Mouse (Mus musculus) brain, embryonic 18.5 days (tissue): ENCODE measurements at regions not wholly inside any gene's neighbourhood (a gene's known extent, or its start where the extent isn't known, plus 50 kb on each side); places are given as distances from the start of the nearest gene placed in this dataset.

Experiments used
- DNase-seq: peaks from one replicate; pipeline ENCODE4 v3.0.0-alpha.2; 2012; ENCODE audit warnings: low read depth, low spot score

DNA sequence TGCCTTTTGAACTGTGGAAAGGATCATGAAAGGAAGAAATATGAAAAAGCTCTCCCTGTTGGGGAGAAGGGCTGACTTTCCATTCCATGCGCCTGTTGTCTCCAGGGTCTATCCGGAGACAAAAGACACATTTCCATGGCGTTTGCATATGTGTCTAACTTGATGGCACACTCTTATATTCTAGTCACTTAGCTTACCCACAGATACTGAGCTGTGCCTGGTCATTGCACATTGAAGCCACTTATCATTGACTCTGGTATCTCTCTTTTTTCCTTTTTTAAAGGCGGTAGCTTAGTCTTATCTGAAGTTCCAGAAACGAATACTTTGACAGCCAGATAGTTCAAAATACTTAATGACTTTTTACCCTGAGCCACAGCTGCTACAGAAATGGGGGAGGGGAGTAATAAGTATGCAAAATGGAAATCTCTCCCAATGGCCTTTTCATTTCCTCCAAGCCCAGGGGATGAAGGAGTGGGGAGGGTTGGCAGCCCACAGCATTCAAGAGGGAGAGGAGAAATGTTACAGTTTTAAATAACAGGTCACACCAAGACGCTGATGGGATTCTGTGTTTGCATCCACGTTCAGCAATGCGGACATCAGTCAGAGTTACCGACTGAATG is 137.9 kb upstream of the Slc35f3 start:
- no peak for DNase-seq

DNA sequence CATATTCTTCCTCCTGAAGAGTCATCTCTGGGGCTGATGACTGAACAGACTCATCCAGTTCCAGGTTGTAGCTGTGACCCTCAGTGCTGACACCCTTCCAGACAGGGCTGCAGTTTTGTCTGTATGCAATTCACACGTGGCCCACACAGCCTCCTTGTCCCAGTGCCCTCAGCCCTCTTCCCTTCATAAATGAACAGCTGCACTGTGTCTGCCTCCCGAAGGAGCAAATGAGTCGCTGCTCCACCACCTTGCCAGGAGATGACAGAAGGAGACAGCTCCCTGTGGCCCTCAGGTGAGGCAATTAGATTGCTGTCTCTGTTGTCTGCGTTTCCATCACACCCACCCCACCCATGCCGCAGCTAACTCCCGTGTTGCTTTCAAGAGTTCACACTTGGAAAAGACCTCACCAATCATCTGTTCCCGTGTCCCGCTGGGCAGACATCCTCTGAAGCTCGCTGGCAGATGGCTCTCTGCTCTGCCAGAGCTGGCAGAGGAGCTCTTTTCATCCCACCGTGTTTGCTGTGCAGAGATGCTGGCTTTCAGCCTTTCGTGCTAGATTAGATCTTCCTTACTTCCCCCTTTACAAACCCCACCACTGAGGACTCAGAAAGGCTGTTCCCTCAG is 135.5 kb upstream of the Slc35f3 start:
- DNase-seq = peak; percentile 16

DNA sequence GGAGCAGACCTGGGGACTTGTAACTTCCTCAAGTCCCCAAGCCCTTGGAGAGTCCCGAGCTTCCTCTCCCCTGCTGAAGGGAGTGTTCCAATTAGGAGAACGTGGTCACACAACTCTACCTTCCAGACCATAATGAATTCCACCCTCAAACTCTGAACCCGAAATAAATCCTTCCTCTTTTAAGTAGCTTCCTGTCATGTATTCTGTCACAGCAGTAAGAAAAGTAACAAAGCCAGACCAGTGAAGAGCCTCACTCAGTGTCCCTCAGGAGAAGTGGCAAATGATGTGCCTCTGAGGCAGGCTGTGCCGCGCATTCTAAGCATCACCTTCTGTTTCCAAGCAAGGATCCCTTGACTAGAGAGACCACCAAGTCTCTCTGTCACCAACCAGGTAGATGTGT is 134.4 kb upstream of the Slc35f3 start:
- no peak for DNase-seq

DNA sequence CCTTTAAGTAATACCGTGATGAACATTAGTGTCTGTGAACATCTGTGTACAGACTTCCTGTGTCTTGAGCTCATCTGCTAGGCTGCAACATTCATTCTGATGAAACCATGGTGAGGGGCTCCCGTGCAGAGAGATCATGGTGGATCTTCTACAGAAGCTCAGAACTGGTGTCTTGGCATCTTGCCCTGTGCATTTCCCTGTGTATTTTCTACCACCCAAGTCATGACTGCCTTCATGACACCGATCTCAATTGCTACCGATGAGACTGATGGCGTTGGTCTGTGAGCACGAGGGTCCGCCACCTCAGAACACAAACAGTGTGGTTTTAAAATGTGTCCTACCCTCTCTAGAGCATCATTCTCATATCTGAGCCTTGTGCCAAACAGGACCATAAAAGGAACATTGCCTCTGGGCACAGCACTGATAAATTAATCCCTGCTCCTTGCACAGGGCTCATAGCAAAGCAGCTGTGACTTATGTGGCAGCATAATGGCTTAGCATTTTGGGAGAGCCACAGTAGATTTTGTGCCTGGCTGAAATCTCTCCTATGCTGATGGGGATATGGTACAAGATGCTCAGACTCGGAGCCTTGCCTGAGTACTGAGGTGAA is 132.8 kb upstream of the Slc35f3 start:
- no peak for DNase-seq

GRCm38 (mm10) chr8:126166394-126166793 is 132.0 kb upstream of the Slc35f3 start:
- no peak for DNase-seq

DNA sequence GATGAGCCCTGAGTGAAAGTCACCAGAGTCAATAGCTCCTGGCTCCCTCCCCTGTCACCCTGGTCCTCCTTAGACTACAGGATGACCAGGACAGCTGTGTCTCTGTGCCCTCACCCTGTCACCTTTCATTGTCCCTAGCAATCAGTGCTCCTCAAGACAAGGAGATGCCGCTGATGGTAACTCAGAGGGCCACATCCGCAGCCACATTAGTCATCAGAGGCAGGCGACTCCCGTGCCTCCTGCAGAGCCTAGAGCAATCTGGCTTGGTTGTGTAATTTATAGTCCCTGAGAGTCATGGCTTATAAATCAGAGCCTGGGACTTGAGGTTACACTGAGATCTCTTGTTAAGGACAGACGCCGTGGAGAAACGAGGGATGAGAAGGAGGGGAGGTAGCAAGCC is 123.9 kb upstream of the Slc35f3 start:
- DNase-seq = no peak

DNA sequence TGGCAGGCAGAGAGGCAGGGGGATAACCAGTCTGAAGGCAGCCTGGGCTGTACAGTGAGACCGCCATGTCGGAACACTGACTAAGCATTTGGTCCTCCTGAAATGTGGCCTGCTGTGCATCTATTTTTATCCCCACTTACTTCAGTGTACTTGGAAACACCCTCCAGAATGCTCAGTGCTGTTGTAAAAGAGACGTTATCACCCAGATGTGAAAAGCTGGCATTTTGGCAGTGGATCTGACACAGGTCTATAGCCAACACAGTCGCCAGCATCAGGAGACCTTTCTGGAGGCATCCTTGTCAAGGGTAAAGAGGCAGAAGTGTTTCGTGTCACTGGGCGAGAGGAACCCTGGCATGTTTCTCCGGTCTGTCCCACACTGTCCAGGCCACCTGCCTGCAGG is 122.1 kb upstream of the Slc35f3 start:
- DNase-seq = no peak

GRCm38 (mm10) chr8:126177855-126178254 is 120.5 kb upstream of the Slc35f3 start:
- DNase-seq = no peak

- no peak for DNase-seq
Observed at GRCm38 (mm10) chr8:126188741-126189285, 109.5 kb upstream of the Slc35f3 start.

DNA sequence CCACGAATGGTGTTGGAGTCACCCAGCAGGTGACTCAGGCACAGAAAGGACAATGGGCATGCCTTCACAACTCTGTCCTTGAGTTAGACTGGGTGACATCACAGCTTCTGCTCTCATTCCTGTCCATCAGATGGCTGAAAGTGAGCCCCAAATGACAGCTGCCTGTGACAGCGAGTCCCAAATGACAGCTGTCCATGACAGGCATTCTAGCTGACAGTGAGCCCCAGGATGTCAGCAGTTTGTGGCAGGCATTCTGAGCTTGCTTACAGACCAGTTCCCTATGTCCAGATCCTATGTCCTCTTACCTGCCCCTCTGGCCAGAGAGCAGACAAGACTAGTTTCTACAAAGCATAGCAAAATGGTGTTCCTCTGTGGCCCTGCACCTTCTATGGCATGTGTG is 102.7 kb upstream of the Slc35f3 start:
- DNase-seq = no peak

DNA sequence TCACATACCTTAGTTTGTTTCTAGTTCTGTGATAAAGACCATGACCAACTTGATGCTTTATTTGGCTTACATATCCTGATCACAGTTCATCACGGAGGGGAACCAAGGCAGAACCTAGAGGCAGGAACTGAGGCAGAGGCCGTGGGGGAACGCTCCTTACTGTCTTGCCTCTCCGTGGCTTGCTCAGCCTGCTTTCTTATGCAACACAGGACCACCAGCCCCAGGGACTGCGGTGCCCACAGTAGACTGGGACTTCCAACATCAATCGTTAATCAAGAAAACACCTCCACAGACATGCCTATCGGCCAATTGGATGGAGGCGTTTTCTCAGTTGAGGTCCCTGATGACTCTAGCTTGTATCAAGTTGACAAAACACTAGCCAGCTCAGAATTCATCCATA is 87.8 kb upstream of the Slc35f3 start:
- no peak for DNase-seq

- no peak for DNase-seq
Observed at GRCm38 (mm10) chr8:126212802-126213201, 85.6 kb upstream of the Slc35f3 start.

DNA sequence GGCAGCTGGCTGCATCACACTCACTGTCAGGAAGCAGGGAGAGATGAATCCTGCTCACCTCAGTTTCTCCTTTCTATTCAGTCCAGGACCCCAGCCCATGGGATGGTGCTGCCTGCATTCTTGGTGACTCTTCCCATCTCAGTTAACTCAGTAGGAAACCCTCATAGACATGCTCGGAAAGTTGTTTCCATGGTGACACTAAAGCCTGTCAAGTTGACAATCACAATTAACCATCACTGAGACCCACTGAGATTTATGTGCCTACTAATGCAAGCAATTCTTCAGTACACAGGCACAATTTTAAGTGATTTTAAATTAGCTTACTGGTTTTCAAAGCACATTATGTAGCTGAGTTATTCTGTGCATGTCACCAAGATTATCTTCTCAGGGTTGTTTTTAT is 83.8 kb upstream of the Slc35f3 start:
- peak; percentile 14 for DNase-seq

DNA sequence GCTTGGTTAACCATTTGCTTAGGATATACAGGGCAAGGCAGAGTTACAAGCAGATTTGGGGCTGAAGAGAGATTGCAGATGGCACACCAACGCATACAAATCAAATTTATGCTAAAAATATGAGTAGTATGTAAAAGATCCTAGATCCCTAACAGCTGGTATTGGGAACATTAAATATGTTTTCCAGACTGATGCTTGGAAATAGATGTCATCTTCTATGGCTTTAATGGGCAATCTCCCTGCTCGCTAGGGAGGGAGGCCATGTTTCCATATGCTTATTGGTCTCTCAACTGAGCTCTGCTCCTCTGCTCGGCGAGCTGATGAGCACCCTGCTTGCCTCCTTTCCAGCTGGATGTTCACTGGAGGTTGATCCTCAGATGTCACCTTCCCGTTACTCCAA is 82.0 kb upstream of the Slc35f3 start:
- no peak for DNase-seq

- DNase-seq = no peak
Observed at GRCm38 (mm10) chr8:126221631-126222030, 76.7 kb upstream of the Slc35f3 start.

GRCm38 (mm10) chr8:126231801-126232200 is 66.6 kb upstream of the Slc35f3 start:
- DNase-seq = no peak

DNA sequence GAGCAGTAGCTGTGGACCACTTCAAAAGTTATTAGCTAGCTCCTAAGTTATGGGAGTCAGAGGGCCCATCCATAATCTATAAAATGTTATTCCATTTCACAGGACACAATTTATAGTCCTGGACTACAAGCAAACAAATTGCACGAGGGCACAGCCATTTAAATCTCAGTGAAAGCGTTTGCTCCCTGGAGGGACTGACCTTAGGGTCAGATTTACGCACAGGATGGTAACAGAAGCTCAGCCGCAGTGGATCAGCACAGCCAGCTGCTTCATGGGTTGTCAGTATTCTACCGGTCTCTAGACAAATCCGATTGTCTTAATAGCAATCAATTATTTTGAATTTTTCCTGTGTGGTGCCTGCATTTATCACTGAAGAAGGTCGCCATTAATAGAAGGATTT is 65.8 kb upstream of the Slc35f3 start:
- DNase-seq = no peak

DNA sequence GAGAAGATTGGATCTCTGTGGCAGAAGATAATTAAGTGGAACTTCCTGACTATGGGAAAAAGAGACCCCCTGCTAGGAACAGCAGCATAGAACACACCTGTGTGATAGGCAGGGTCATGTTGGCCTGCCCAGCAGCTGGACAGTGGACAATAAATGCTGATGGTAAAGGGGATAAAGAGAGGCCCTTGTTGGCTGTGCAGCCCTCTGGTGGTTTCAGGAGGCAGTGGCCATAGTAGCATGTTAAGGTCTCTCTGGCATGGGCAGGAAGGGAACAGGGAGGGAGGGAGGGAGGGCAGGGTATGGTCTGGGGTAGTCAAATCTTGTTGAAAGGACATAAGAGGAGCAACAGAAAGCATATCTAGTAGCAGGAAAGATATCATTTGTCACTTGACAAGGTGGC is 58.7 kb upstream of the Slc35f3 start:
- DNase-seq = no peak

- DNase-seq = no peak
Observed at GRCm38 (mm10) chr8:126244321-126244720, 54.0 kb upstream of the Slc35f3 start.
